Mouse (Mus musculus) stomach, embryonic 14.5 days (tissue): ENCODE data around the gene Crocc. TPM values are rescaled to one million over a fixed set of nuclear protein-coding genes. Genes with fewer than 3 reads are reported as not detected.

Experiments used
- ATAC-seq: fragments of 200-750 bp; cut with Nextera tagmentation; 2 replicates; pipeline ENCODE4 v1.8.0; 2017; ENCODE audit warnings: low read depth, moderate TSS enrichment; ENCODE audit not compliant: insufficient number of reproducible peaks, insufficient read depth, low FRiP score
- H3K27ac ChIP-seq: fragments of 300-500 bp; sonication (generic); 2 replicates; pipeline ENCODE4 v1.5.1; 2014; ENCODE audit warnings: mild to moderate bottlenecking, low read length, moderate library complexity, mixed read lengths
- H3K27me3 ChIP-seq: fragments of 300-500 bp; sonication (generic); 2 replicates; pipeline ENCODE4 v1.6.1; 2014; ENCODE audit warnings: low read length, control low read depth, mixed read lengths; ENCODE audit not compliant: control insufficient read depth, insufficient read depth
- H3K36me3 ChIP-seq: fragments of 300-500 bp; sonication (generic); 2 replicates; pipeline ENCODE4 v1.6.1; 2014; ENCODE audit warnings: mild to moderate bottlenecking, control low read depth, low read length, moderate library complexity, mixed read lengths; ENCODE audit not compliant: control insufficient read depth, insufficient read depth
- H3K4me1 ChIP-seq: fragments of 300-500 bp; sonication (generic); 2 replicates; pipeline ENCODE4 v1.6.1; 2014; ENCODE audit warnings: low read length, control low read depth, mixed read lengths; ENCODE audit not compliant: control insufficient read depth, insufficient read depth
- H3K4me2 ChIP-seq: fragments of 300-500 bp; sonication (generic); replicated peaks from 2 replicates; pipeline ENCODE4 v1.6.1; 2014; ENCODE audit warnings: low read depth, low read length, control low read depth
- H3K4me3 ChIP-seq: fragments of 300-500 bp; sonication (generic); 2 replicates; pipeline ENCODE4 v1.5.1; 2014; ENCODE audit warnings: low read depth, low read length, control low read depth
- H3K9ac ChIP-seq: fragments of 300-500 bp; sonication (generic); replicated peaks from 2 replicates; pipeline ENCODE4 v1.6.1; 2014; ENCODE audit warnings: low read depth, mild to moderate bottlenecking, control low read depth, low read length, moderate library complexity, mixed read lengths
- H3K9me3 ChIP-seq: fragments of 300-500 bp; sonication (generic); 2 replicates; pipeline ENCODE4 v1.6.1; 2016; ENCODE audit warnings: low read depth, low read length, control low read depth; ENCODE audit not compliant: control insufficient read depth
- WGBS: fragments of 180-500 bp; shearing (Covaris S2); extraction: QIAGEN DNeasy Blood & Tissue Kit; methylation state at CpG from one replicate; pipeline ENCODE4 v1.1.7; 2014; 5-methylcytosine and 5-hydroxymethylcytosine counted together
- polyA plus RNA-seq: library from polyadenylated mRNA; unstranded; fragments of >200 nt; fragmentation: Nextera tagmentation; extraction: Ambion mirVana; gene quantifications from 2 replicates; pipeline ENCODE4 v1.2.1, GENCODE M21; 2014

Crocc gene
- polyA plus RNA-seq, 1 experiment from 2014 or later, result 5.9 TPM

DNA sequence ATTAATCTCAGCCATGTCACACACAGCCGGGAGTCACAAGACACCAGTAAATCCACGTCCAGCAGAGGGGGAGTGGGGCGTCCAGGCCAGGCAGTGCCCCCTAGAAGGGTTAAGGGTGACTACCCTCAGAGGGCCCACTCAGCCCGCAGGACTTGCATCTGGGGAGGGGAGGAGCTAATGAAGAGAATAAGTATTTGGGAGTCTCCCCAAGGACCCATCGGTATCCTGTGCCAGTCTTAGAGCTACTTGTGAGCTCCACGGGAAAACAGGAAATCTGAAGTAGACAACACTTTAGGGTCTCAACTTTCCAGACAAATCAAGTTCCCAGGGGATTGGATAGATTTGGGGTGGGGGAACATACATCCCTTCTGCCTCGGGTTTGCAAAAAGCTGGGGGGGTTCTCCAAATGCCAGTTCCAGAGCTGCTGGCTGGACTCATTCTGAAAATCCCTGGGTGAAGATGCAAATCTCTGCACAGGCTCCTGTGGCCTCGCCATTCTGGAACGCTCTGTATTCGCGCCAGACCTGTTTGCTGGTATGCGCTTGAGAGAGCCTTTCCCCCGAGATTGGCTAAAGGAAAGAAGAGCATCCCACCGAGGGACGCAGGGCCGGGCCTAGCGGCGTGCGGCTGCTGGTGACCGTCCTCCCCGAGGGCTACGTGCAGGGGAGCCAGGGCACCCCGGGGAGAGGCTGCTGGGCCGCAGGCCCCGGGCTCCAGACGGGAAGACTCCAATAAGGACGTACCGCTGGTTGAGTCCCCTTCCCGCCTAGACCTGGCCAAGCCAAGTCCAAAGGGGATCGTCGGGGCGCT is 529 bp downstream of the Crocc start:
- peak overlapping the region; percentile 63 for H3K4me3 ChIP-seq
- H3K27me3 ChIP-seq, result no peaks in the 10 kb centered on the region
- peak overlapping the region; percentile 91 for H3K27ac ChIP-seq
- H3K9me3 ChIP-seq, result no peaks in the 10 kb centered on the region
- peaks cover 12% of the 10 kb centered on the region for H3K4me1 ChIP-seq
- H3K9ac ChIP-seq, result peak overlapping the region; percentile 73
- ATAC-seq, result peak; percentile 48
- H3K36me3 ChIP-seq, result peaks cover 7% of the 10 kb centered on the region; the same call in 1 of the 2 replicates
- 1% methylated on average over 32 of the region's 32 CpGs for WGBS
- H3K4me2 ChIP-seq, result peak overlapping the region; percentile 79

DNA sequence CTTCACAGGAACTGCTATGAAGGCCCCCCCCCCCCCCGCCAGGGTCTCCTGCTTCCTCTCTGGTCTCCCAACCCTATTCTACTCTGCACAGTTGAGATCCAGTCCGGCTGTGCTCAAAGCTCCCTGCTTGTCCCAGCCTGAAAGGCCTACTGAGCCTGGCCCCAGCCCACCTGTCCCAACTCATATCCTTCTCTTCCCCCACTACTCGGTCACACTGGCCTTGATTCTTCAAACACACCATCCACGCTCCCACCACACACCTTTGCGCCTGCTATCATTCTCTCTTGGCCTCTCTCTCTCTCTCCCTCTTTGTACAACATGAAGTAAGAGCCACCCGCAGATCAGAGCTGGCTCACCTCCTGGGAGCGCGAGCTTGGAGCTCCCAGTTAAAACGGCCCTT is 1.5 kb downstream of the Crocc start:
- no peak overlapping the region for H3K27ac ChIP-seq
- no peaks in the 10 kb centered on the region for H3K9me3 ChIP-seq
- WGBS, result 74% methylated on average over 9 of the region's 9 CpGs
- no peak overlapping the region for H3K9ac ChIP-seq
- H3K27me3 ChIP-seq, result no peaks in the 10 kb centered on the region
- H3K4me2 ChIP-seq, result peak overlapping the region; percentile 79; the same call in 1 of the 2 replicates
- ATAC-seq, result no peak
- H3K4me1 ChIP-seq, result peaks cover 12% of the 10 kb centered on the region
- H3K36me3 ChIP-seq, result peaks cover 7% of the 10 kb centered on the region; the same call in 1 of the 2 replicates
- no peak overlapping the region for H3K4me3 ChIP-seq

DNA sequence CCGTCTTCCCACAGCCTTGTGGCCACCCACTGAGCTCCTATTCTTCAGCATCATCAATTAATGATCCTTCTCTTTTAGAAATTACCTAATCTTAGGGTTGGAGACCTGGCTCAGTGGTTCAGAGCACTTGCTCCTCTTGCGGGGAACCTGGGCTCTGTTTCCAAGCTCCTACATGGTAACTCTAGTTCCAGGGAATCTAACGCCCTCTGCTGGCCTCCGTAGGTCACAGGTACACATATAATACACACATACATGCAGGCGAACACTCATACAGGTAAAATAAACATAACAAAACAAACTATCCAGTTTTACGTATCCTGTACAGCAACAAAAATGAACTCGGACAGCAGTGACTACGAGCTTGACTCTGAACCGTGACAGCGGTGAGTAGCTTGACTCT is 3.4 kb downstream of the Crocc start:
- no peak overlapping the region for H3K27ac ChIP-seq
- H3K4me3 ChIP-seq, result no peak overlapping the region
- peaks cover 12% of the 10 kb centered on the region for H3K4me1 ChIP-seq
- H3K4me2 ChIP-seq, result no peak overlapping the region
- peaks cover 7% of the 10 kb centered on the region; the same call in 1 of the 2 replicates for H3K36me3 ChIP-seq
- H3K9me3 ChIP-seq, result no peaks in the 10 kb centered on the region
- no peak overlapping the region for H3K9ac ChIP-seq
- 94% methylated on average over 10 of the region's 10 CpGs for WGBS
- no peaks in the 10 kb centered on the region for H3K27me3 ChIP-seq
- no peak for ATAC-seq

DNA sequence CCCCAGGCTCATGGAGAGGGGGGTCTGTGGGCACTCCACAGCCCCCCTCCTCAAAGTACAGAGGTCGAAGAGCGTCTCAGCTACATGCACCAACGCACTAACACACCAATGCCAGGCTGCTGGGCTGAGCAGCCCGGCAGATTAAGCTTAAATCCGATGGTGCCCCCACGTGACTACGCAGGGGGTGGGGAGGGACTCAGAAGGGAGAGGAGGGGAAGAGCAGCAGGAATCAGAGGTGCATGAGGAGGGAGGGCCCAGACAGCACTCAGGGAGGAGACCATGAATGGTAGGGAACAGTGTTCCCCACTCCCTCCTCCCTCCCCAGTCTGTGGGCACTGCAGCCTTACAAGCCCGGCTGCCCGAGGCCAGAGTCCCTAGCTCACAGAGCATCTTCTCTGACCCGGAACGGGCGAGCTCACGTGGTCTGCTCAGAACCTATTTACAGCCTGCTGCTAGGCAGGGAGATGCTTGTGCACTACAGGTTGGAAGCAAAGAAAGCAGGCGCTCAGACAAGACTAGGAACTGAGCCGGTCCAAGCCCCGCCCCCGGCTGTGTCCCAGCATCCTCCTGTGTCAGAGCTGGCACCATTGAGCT is 6.7 kb downstream of the Crocc start:
- H3K9ac ChIP-seq, result no peak overlapping the region
- H3K4me1 ChIP-seq, result peaks cover 3% of the 10 kb centered on the region; the same call in 1 of the 2 replicates
- 44% methylated on average over 17 of the region's 17 CpGs for WGBS
- ATAC-seq, result 0 out of 2 replicates have a peak, but pooled peaks have one; percentile 11
- H3K4me2 ChIP-seq, result no peak overlapping the region
- H3K4me3 ChIP-seq, result no peak overlapping the region
- H3K27me3 ChIP-seq, result no peaks in the 10 kb centered on the region
- no peak overlapping the region for H3K27ac ChIP-seq
- H3K36me3 ChIP-seq, result peaks cover 7% of the 10 kb centered on the region; the same call in 1 of the 2 replicates
- H3K9me3 ChIP-seq, result no peaks in the 10 kb centered on the region

DNA sequence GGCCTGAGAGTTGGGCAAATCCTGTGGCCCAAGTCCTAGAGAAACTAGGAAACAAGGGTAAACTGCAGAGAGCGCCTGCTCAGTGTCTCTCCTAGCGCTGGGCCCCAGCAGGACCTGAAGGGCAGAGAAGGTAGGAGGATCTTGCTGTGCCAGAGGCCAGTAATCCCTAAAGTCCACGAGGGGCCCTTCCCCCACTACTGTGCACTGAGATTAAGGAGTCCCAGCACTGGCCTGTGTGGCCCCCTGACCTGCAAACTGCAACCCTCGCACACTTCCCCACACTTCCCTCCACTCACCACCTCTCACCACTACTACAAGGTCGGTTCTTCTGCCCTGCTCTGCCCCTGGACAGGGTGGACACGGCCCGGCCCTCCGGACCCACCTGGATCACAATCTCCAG is 7.2 kb downstream of the Crocc start:
- H3K36me3 ChIP-seq, result peaks cover 7% of the 10 kb centered on the region; the same call in 1 of the 2 replicates
- H3K27ac ChIP-seq, result no peak overlapping the region
- WGBS, result 49% methylated on average over 8 of the region's 8 CpGs
- ATAC-seq, result no peak
- no peak overlapping the region for H3K4me3 ChIP-seq
- H3K27me3 ChIP-seq, result no peaks in the 10 kb centered on the region
- no peaks in the 10 kb centered on the region for H3K9me3 ChIP-seq
- H3K4me2 ChIP-seq, result no peak overlapping the region
- H3K9ac ChIP-seq, result no peak overlapping the region
- H3K4me1 ChIP-seq, result peaks cover 3% of the 10 kb centered on the region; the same call in 1 of the 2 replicates

DNA sequence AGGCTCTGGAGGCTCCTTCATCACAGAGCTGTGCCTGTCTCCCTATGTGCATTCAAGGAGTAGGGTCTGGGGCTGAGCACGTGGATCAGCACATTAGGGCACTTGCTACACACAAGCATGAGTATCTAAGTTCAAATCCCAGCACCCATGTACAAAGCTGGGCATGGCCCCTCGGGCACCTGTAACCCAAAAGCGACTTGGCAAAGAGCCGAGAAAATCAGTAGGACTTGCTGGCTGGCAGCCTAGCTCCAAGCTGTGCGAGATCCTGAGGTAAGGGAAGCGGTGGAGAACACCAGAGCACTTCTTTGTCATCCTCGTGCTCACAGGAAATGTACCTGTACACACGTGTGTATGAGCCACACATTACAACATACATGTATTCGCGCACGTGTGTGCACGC is 7.9 kb downstream of the Crocc start:
- ATAC-seq, result no peak
- H3K4me2 ChIP-seq, result no peak overlapping the region
- H3K9me3 ChIP-seq, result no peaks in the 10 kb centered on the region
- peaks cover 7% of the 10 kb centered on the region; the same call in 1 of the 2 replicates for H3K36me3 ChIP-seq
- H3K27me3 ChIP-seq, result no peaks in the 10 kb centered on the region
- H3K27ac ChIP-seq, result no peak overlapping the region
- H3K4me3 ChIP-seq, result no peak overlapping the region
- H3K9ac ChIP-seq, result no peak overlapping the region
- peaks cover 3% of the 10 kb centered on the region; the same call in 1 of the 2 replicates for H3K4me1 ChIP-seq
- 87% methylated on average over 12 of the region's 12 CpGs for WGBS

DNA sequence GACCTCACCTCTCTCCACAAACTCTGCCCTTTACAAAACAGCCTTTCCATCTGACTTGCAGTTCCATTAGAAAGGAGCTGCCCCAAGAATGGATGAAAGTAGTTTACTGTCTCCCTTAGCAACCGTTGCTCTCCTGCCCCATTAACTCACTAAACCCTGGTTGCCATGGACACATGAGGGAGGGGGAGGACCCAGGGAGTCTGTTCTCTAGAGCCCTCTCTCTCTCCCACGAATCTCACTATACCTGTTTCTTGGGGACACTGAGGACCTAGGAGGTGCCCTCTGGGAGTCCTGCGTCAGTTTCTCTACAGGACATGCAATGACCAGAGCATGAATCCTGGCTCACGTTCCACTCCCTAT is 10.9 kb downstream of the Crocc start:
- Histone ChIP-seq H3K27ac (no peak overlapping the region; the same call in 1 of the 2 replicates), H3K9ac (no peak overlapping the region), H3K27me3 (no peaks in the 10 kb centered on the region), H3K9me3 (no peaks in the 10 kb centered on the region), H3K4me1 (peaks cover 7% of the 10 kb centered on the region), H3K4me2 (no peak overlapping the region), H3K36me3 (no peaks in the 10 kb centered on the region), H3K4me3 (no peak overlapping the region)
- WGBS, result 40% methylated on average over 4 of the region's 4 CpGs
- no peak for ATAC-seq

DNA sequence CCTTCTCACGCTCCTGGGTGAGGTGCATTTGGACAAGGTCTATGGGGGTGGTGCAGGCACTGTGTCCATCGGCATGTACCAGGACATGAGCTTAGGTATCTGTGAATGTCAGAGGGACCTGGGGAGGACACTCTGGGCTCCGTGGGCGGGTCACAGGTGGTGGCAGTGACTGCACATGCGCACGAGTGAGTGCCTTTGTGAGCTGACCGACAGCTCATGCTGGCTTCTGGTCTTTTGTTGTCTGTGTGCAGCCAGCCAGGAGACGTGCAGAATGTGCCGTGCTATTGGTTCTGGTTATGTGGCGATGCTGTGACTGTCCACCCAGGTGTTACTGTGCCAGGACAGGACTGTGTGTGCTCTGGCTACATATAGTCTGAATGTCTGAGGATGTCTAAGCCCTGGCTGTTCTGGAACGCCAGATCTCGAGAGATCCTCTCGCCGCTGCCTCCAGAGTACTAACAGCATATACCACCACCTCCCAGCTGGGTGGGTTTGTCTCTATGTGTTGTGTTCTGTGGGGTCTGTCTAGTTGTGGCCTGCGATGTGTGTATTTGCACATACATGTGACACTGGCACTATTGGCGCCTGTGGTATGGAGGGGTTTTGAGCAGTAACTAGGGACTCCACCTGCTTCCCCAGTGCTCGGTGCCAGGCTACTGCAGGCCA is 11.4 kb downstream of the Crocc start:
- Histone ChIP-seq H3K4me1 (peaks cover 8% of the 10 kb centered on the region), H3K27ac (peak overlapping the region; percentile 33; the same call in 1 of the 2 replicates), H3K9ac (no peak overlapping the region), H3K36me3 (no peaks in the 10 kb centered on the region), H3K4me3 (no peak overlapping the region), H3K9me3 (no peaks in the 10 kb centered on the region), H3K4me2 (no peak overlapping the region), H3K27me3 (no peaks in the 10 kb centered on the region)
- ATAC-seq, result no peak
- WGBS, result 81% methylated on average over 17 of the region's 17 CpGs
